Comparison of ENCODE assay signal across 24 mouse cellular contexts in genomic region chr6:39580558-39580957, GRCm38 (mm10). TPM values are rescaled to one million over a fixed set of nuclear protein-coding genes. Genes with fewer than 3 reads are reported as not detected.
DNase-seq lines count a peak whose midpoint lies in the region; ATAC-seq and TF ChIP-seq lines count a peak whose summit lies in the region.
"Had no signal": no experiment of that assay in that cellular context is flagged by ENCODE, and none has a peak within 500 bp of the region (broad histone marks: within the 10 kb centered on the region; RNA-seq: fewer than 3 reads in every experiment).

No protein-coding gene starts in this region.

- TF ChIP-seq EP300 in liver, postnatal 0 days (IDR thresholded peaks at IDR 0.05; ENCODE audit: low read depth) = no peak
- no peak for TF ChIP-seq EP300 in liver, embryonic 14.5 days (IDR thresholded peaks at IDR 0.05; ENCODE audit: low read depth)

- H3ac ChIP-seq in myocyte (ENCODE audit: control insufficient read depth, insufficient read length) = no peak overlapping the region

- TF ChIP-seq CTCF in liver, postnatal 0 days (IDR thresholded peaks at IDR 0.05; ENCODE audit: low read depth) = no peak
- TF ChIP-seq CTCF in liver, embryonic 14.5 days (IDR thresholded peaks at IDR 0.05; ENCODE audit: low read depth) = no peak

- WGBS in liver, embryonic 11.5 days = 60% methylated on average over 2 of the region's 2 CpGs
- WGBS in liver, postnatal 0 days (ENCODE audit: insufficient replicate concordance) = 49% methylated on average over 2 of the region's 2 CpGs
- WGBS in liver, embryonic 13.5 days (ENCODE audit: insufficient replicate concordance) = 65% methylated on average over 2 of the region's 2 CpGs
- 46% methylated on average over 2 of the region's 2 CpGs for WGBS in liver, embryonic 14.5 days (ENCODE audit: insufficient replicate concordance)

- no peaks in the 10 kb centered on the region for H3K9me3 ChIP-seq in liver, embryonic 11.5 days (ENCODE audit: control insufficient read depth, low read length)
- no peaks in the 10 kb centered on the region for H3K9me3 ChIP-seq in liver, postnatal 0 days (ENCODE audit: low read length)
- no peaks in the 10 kb centered on the region for H3K9me3 ChIP-seq in liver, embryonic 13.5 days (replicated peaks)
- H3K9me3 ChIP-seq in liver, embryonic 14.5 days (ENCODE audit: control insufficient read depth, low read length) = no peaks in the 10 kb centered on the region
- H3K9me3 ChIP-seq: embryonic facial prominence, embryonic 10.5 days; embryonic facial prominence, embryonic 12.5 days; forebrain, embryonic 13.5 days; forebrain, embryonic 15.5 days had no signal

- no peak overlapping the region; the same call in 1 of the 2 replicates for H3K9ac ChIP-seq in liver, embryonic 11.5 days (ENCODE audit: low read depth, low read length)
- no peak overlapping the region for H3K9ac ChIP-seq in liver, postnatal 0 days (replicated peaks)
- H3K9ac ChIP-seq in liver, embryonic 13.5 days = peak overlapping the region; percentile 59; the same call in 1 of the 2 replicates
- H3K9ac ChIP-seq in liver, embryonic 14.5 days (replicated peaks) = peak overlapping the region; percentile 47
- H3K9ac ChIP-seq: embryonic facial prominence, embryonic 12.5 days; forebrain, embryonic 13.5 days; forebrain, embryonic 15.5 days had no signal

- TF ChIP-seq POLR2A in myocyte (IDR thresholded peaks at IDR 0.05; ENCODE audit: insufficient read length, low read depth) = no peak

- DNase-seq in liver, embryonic 11.5 days (ENCODE audit: low spot score) = no peak
- no peak for DNase-seq in liver, postnatal 0 days
- DNase-seq in liver, embryonic 13.5 days = no peak
- DNase-seq in liver, embryonic 14.5 days (ENCODE audit: low read depth in 3 of 3, low spot score in 3 of 3) = no peak
- DNase-seq in Muller cell, postnatal 12 days (ENCODE audit: inconsistent ontology term) = no peak
- no peak for DNase-seq in frontal cortex, postnatal 25 days (ENCODE audit: low spot score in 2 of 2)
- DNase-seq: adrenal gland, adult 8-10 months; adrenal gland, postnatal 14 days; adrenal gland, postnatal 36 days; cerebellum, adult 11-12 months; cerebellum, adult 2 months; cerebellum, adult 9-10 months; cerebellum, postnatal 10 days; cerebellum, postnatal 25 days had no signal

- H3K36me3 ChIP-seq in liver, embryonic 11.5 days (ENCODE audit: control insufficient read depth, insufficient read depth, low read length) = peaks cover 2% of the 10 kb centered on the region; the same call in 1 of the 2 replicates
- peaks cover 39% of the 10 kb centered on the region for H3K36me3 ChIP-seq in liver, postnatal 0 days (replicated peaks; ENCODE audit: insufficient read depth, low read length)
- peaks cover 36% of the 10 kb centered on the region for H3K36me3 ChIP-seq in liver, embryonic 13.5 days
- H3K36me3 ChIP-seq in liver, embryonic 14.5 days (replicated peaks; ENCODE audit: control insufficient read depth, insufficient read depth, low read depth) = no peaks in the 10 kb centered on the region; the same call in 1 of the 2 replicates
- H3K36me3 ChIP-seq in myocyte (ENCODE audit: control insufficient read depth, insufficient read depth) = no peaks in the 10 kb centered on the region

- no peaks in the 10 kb centered on the region for H3K27me3 ChIP-seq in liver, embryonic 11.5 days (replicated peaks; ENCODE audit: control insufficient read depth, insufficient read depth, low read length)
- H3K27me3 ChIP-seq in liver, postnatal 0 days (ENCODE audit: insufficient read depth, low read length) = no peaks in the 10 kb centered on the region
- no peaks in the 10 kb centered on the region for H3K27me3 ChIP-seq in liver, embryonic 13.5 days
- H3K27me3 ChIP-seq in liver, embryonic 14.5 days (ENCODE audit: control insufficient read depth, insufficient read depth, low read length) = no peaks in the 10 kb centered on the region
- no peaks in the 10 kb centered on the region for H3K27me3 ChIP-seq in myocyte (ENCODE audit: control insufficient read depth, insufficient read depth, insufficient read length)
- H3K27me3 ChIP-seq: embryonic facial prominence, embryonic 12.5 days; forebrain, embryonic 13.5 days; forebrain, embryonic 15.5 days; Patski had no signal

- no peak overlapping the region for H3K4me3 ChIP-seq in liver, embryonic 11.5 days (ENCODE audit: low read depth, low read length)
- H3K4me3 ChIP-seq in liver, postnatal 0 days (ENCODE audit: low read depth, low read length) = no peak overlapping the region
- H3K4me3 ChIP-seq in liver, embryonic 13.5 days (replicated peaks) = no peak overlapping the region
- no peak overlapping the region for H3K4me3 ChIP-seq in liver, embryonic 14.5 days (ENCODE audit: insufficient read depth in 1 of 2, low read depth in 2 of 2, low read length in 2 of 2)
- no peak overlapping the region for H3K4me3 ChIP-seq in myocyte
- H3K4me3 ChIP-seq: embryonic facial prominence, embryonic 10.5 days; embryonic facial prominence, embryonic 12.5 days; forebrain, embryonic 13.5 days; forebrain, embryonic 15.5 days had no signal

- H3K4me1 ChIP-seq in liver, embryonic 11.5 days (replicated peaks; ENCODE audit: control insufficient read depth, insufficient read depth, low read length) = peaks cover 11% of the 10 kb centered on the region
- H3K4me1 ChIP-seq in liver, postnatal 0 days (ENCODE audit: insufficient read depth) = 0 out of 2 replicates have a peak, but pooled peaks cover 4% of the 10 kb centered on the region
- H3K4me1 ChIP-seq in liver, embryonic 13.5 days (replicated peaks) = peaks cover 37% of the 10 kb centered on the region
- H3K4me1 ChIP-seq in liver, embryonic 14.5 days (replicated peaks; ENCODE audit: control insufficient read depth in 2 of 2, insufficient read depth in 2 of 2, low read length in 1 of 2) = peaks cover 14 to 15% of the 10 kb centered on the region in 2 experiments
- H3K4me1 ChIP-seq: embryonic facial prominence, embryonic 10.5 days; embryonic facial prominence, embryonic 12.5 days; forebrain, embryonic 13.5 days; forebrain, embryonic 15.5 days had no signal

- no peak overlapping the region; the same call in 1 of the 2 replicates for H3K4me2 ChIP-seq in liver, embryonic 11.5 days
- H3K4me2 ChIP-seq in liver, postnatal 0 days (ENCODE audit: low read depth, low read length) = no peak overlapping the region
- H3K4me2 ChIP-seq in liver, embryonic 13.5 days = no peak overlapping the region; the same call in 1 of the 2 replicates
- 0 out of 2 replicates have a peak overlapping the region, but pooled peaks have one; percentile 45 for H3K4me2 ChIP-seq in liver, embryonic 14.5 days (ENCODE audit: low read depth)
- no peak overlapping the region for H3K4me2 ChIP-seq in myocyte (ENCODE audit: low read depth)
- H3K4me2 ChIP-seq: embryonic facial prominence, embryonic 12.5 days; forebrain, embryonic 13.5 days; forebrain, embryonic 15.5 days had no signal

- peak overlapping the region; percentile 78; the same call in 1 of the 2 replicates for H3K27ac ChIP-seq in liver, embryonic 11.5 days (ENCODE audit: low read depth, low read length)
- no peak overlapping the region for H3K27ac ChIP-seq in liver, postnatal 0 days (ENCODE audit: low read depth)
- peak overlapping the region; percentile 80 for H3K27ac ChIP-seq in liver, embryonic 13.5 days
- no peak overlapping the region for H3K27ac ChIP-seq in liver, embryonic 14.5 days
- H3K27ac ChIP-seq: embryonic facial prominence, embryonic 10.5 days; embryonic facial prominence, embryonic 12.5 days; forebrain, embryonic 13.5 days; forebrain, embryonic 15.5 days had no signal

- no peak for ATAC-seq in liver, embryonic 11.5 days (replicated peaks; ENCODE audit: low FRiP score)
- ATAC-seq in liver, postnatal 0 days = no peak
- peak; percentile 18; the same call in 1 of the 2 replicates for ATAC-seq in liver, embryonic 13.5 days (ENCODE audit: low read depth)
- no peak for ATAC-seq in liver, embryonic 14.5 days (ENCODE audit: insufficient read depth)
- ATAC-seq: activated CD4-positive, CD25-positive, alpha-beta regulatory T cell, adult 4 months; forebrain, embryonic 13.5 days; forebrain, embryonic 15.5 days; Patski had no signal

- no peaks in the 10 kb centered on the region for H3K79me2 ChIP-seq in myocyte (ENCODE audit: control insufficient read depth, insufficient read depth)

TF ChIP-seq in myocyte, 11 proteins besides CTCF, POLR2A, EP300 and RAD21 (continues in another document):
- TF ChIP-seq USF1 (IDR thresholded peaks at IDR 0.05; ENCODE audit: low read depth) (no peak), REST (IDR thresholded peaks at IDR 0.05; ENCODE audit: insufficient read depth, insufficient read length) (no peak)

RNA-seq across cellular contexts. Expression of gene Gm42420, which starts 5.0 kb away (rescaled TPM):
- polyA plus RNA-seq in liver, embryonic 11.5 days (2014; fragmentation: Nextera tagmentation; extraction: Ambion mirVana) = 2.9 and 3.5 TPM in 2 replicates
- polyA plus RNA-seq in liver, postnatal 0 days (2015; fragmentation: Nextera tagmentation; extraction: Ambion mirVana) = 1.2 and 1.9 TPM in 2 replicates
- polyA plus RNA-seq in liver, embryonic 13.5 days (2015; fragmentation: Nextera tagmentation; extraction: Ambion mirVana) = 1.0 and 1.4 TPM in 2 replicates
- 0.87 and 1.6 TPM in 2 replicates for polyA plus RNA-seq in liver, embryonic 14.5 days (2012; rRNA removed)
- polyA plus RNA-seq in liver, embryonic 14.5 days (2014; fragmentation: Nextera tagmentation; extraction: Ambion mirVana) = 2.1 and 2.5 TPM in 2 replicates
- 0.22 TPM for polyA plus RNA-seq in myocyte (2012; fragmentation: generic; extraction: Trizol)
- polyA plus RNA-seq: C2C12; embryonic facial prominence, embryonic 10.5 days; embryonic facial prominence, embryonic 12.5 days; embryonic facial prominence, embryonic 14.5 days; forebrain, embryonic 11.5 days; forebrain, embryonic 13.5 days had no signal

RNA-seq across cellular contexts. Expression of gene Adck2, which starts 6.9 kb away (rescaled TPM):
- polyA plus RNA-seq in liver, embryonic 11.5 days (2014; fragmentation: Nextera tagmentation; extraction: Ambion mirVana) = 20.6 and 22.8 TPM in 2 replicates
- polyA plus RNA-seq in liver, postnatal 0 days (2015; fragmentation: Nextera tagmentation; extraction: Ambion mirVana) = 15.8 and 17.1 TPM in 2 replicates
- 8.9 and 9.4 TPM in 2 replicates for polyA plus RNA-seq in liver, embryonic 13.5 days (2015; fragmentation: Nextera tagmentation; extraction: Ambion mirVana)
- 2.2 and 3.1 TPM in 2 replicates for polyA plus RNA-seq in liver, embryonic 14.5 days (2012; rRNA removed)
- 6.7 and 7.8 TPM in 2 replicates for polyA plus RNA-seq in liver, embryonic 14.5 days (2014; fragmentation: Nextera tagmentation; extraction: Ambion mirVana)
- 11.0 TPM for polyA plus RNA-seq in myocyte (2012; fragmentation: generic; extraction: Trizol)

RNA-seq across cellular contexts. Expression of gene Ndufb2, which starts 11.8 kb away (rescaled TPM):
- 311 and 331 TPM in 2 replicates for polyA plus RNA-seq in liver, embryonic 11.5 days (2014; fragmentation: Nextera tagmentation; extraction: Ambion mirVana)
- polyA plus RNA-seq in liver, postnatal 0 days (2015; fragmentation: Nextera tagmentation; extraction: Ambion mirVana) = 248 and 260 TPM in 2 replicates
- polyA plus RNA-seq in liver, embryonic 13.5 days (2015; fragmentation: Nextera tagmentation; extraction: Ambion mirVana) = 233 and 270 TPM in 2 replicates
- 105 and 120 TPM in 2 replicates for polyA plus RNA-seq in liver, embryonic 14.5 days (2012; rRNA removed)
- polyA plus RNA-seq in liver, embryonic 14.5 days (2014; fragmentation: Nextera tagmentation; extraction: Ambion mirVana) = 279 TPM in 2 replicates
- polyA plus RNA-seq in myocyte (2012; fragmentation: generic; extraction: Trizol) = 267 TPM

RNA-seq across cellular contexts. Expression of gene Dennd2a, which starts 22.9 kb away (rescaled TPM):
- 12.4 and 12.6 TPM in 2 replicates for polyA plus RNA-seq in liver, embryonic 11.5 days (2014; fragmentation: Nextera tagmentation; extraction: Ambion mirVana)
- polyA plus RNA-seq in liver, postnatal 0 days (2015; fragmentation: Nextera tagmentation; extraction: Ambion mirVana) = 1.6 TPM in 2 replicates
- 1.9 and 2.1 TPM in 2 replicates for polyA plus RNA-seq in liver, embryonic 13.5 days (2015; fragmentation: Nextera tagmentation; extraction: Ambion mirVana)
- polyA plus RNA-seq in liver, embryonic 14.5 days (2012; rRNA removed) = 1.3 and 1.4 TPM in 2 replicates
- polyA plus RNA-seq in liver, embryonic 14.5 days (2014; fragmentation: Nextera tagmentation; extraction: Ambion mirVana) = 1.0 and 1.7 TPM in 2 replicates
- 8.4 TPM for polyA plus RNA-seq in myocyte (2012; fragmentation: generic; extraction: Trizol)

Comparison
In these comparisons a context has a peak if more than half of its experiments do, and no peak if none do; other contexts are left out.
1. H3K27ac ChIP-seq: peak in liver, embryonic 11.5 days (single experiment) and liver, embryonic 13.5 days (single experiment); none in liver, postnatal 0 days (single experiment) and liver, embryonic 14.5 days (single experiment).
2. H3K9ac ChIP-seq: peak in liver, embryonic 13.5 days (single experiment) and liver, embryonic 14.5 days (single experiment); none in liver, embryonic 11.5 days (single experiment) and liver, postnatal 0 days (single experiment).